Mouse (Mus musculus): ENCODE measurements at regions not wholly inside any gene's neighbourhood (a gene's known extent, or its start where the extent isn't known, plus 50 kb on each side); places are given as distances from the start of the nearest gene placed in this dataset.

DNA sequence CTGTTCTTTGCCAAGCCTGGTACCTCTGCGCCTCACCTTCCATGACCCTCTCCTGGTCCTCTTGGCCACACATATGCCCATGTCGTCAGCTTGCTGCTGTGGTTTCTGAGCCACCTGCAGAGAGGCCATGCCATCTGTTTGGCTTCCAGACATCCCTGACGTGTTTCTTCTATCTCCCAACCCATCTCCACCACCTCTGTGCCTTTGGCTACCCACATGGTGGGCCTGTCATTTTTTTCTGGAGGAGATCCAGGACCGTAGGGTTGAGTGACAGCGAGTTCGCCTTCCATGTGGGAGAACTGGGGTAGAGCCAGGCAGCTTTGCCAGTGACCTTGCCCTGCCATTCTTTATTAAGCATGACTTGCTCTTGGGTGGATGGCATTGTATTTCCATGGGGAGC lies 278.4 kb upstream of the Thsd7b start:
- H3K4me1 ChIP-seq (ENCODE audit: insufficient read depth, low read length) = no peaks in the 10 kb centered on the region
- no peaks in the 10 kb centered on the region for H3K36me3 ChIP-seq (ENCODE audit: insufficient read depth, low read length)
- no peak overlapping the region for H3K27ac ChIP-seq (ENCODE audit: low read length)
- H3K4me3 ChIP-seq (ENCODE audit: low read length) = no peak overlapping the region
- no peak for ATAC-seq (ENCODE audit: low FRiP score, low TSS enrichment)
- H3K27me3 ChIP-seq (ENCODE audit: insufficient read depth, low read length) = no peaks in the 10 kb centered on the region
- no peaks in the 10 kb centered on the region for H3K9me3 ChIP-seq (ENCODE audit: low read length)
- H3K4me2 ChIP-seq (replicated peaks; ENCODE audit: low read depth, low read length) = no peak overlapping the region
- WGBS = 76% methylated on average over 6 of the region's 6 CpGs
- H3K9ac ChIP-seq (replicated peaks; ENCODE audit: low read length) = no peak overlapping the region

- no peaks in the 10 kb centered on the region for H3K36me3 ChIP-seq (ENCODE audit: insufficient read depth, low read length)
- no peaks in the 10 kb centered on the region for H3K27me3 ChIP-seq (ENCODE audit: insufficient read depth, low read length)
- no peak overlapping the region for H3K4me3 ChIP-seq (ENCODE audit: low read length)
- no peak for ATAC-seq (ENCODE audit: low FRiP score, low TSS enrichment)
- WGBS = 81% methylated on average over 2 of the region's 2 CpGs
- H3K27ac ChIP-seq (ENCODE audit: low read length) = no peak overlapping the region
- no peak overlapping the region for H3K9ac ChIP-seq (replicated peaks; ENCODE audit: low read length)
- H3K4me1 ChIP-seq (ENCODE audit: insufficient read depth, low read length) = no peaks in the 10 kb centered on the region
- no peak overlapping the region for H3K4me2 ChIP-seq (replicated peaks; ENCODE audit: low read depth, low read length)
- no peaks in the 10 kb centered on the region for H3K9me3 ChIP-seq (ENCODE audit: low read length)
Measured at GRCm38 (mm10) chr1:128983411-128983810, 289.7 kb upstream of the Thsd7b start.

- Histone ChIP-seq H3K9me3 (ENCODE audit: low read length) (no peaks in the 10 kb centered on the region), H3K27ac (ENCODE audit: low read length) (no peak overlapping the region), H3K4me1 (ENCODE audit: insufficient read depth, low read length) (no peaks in the 10 kb centered on the region), H3K4me3 (ENCODE audit: low read length) (no peak overlapping the region), H3K4me2 (replicated peaks; ENCODE audit: low read depth, low read length) (no peak overlapping the region), H3K36me3 (ENCODE audit: insufficient read depth, low read length) (no peaks in the 10 kb centered on the region), H3K9ac (replicated peaks; ENCODE audit: low read length) (no peak overlapping the region), H3K27me3 (ENCODE audit: insufficient read depth, low read length) (no peaks in the 10 kb centered on the region)
- 88% methylated on average over 1 of the region's 1 CpGs for WGBS
- no peak for ATAC-seq (ENCODE audit: low FRiP score, low TSS enrichment)
Measured at GRCm38 (mm10) chr1:128975586-128975985, 297.5 kb upstream of the Thsd7b start.

DNA sequence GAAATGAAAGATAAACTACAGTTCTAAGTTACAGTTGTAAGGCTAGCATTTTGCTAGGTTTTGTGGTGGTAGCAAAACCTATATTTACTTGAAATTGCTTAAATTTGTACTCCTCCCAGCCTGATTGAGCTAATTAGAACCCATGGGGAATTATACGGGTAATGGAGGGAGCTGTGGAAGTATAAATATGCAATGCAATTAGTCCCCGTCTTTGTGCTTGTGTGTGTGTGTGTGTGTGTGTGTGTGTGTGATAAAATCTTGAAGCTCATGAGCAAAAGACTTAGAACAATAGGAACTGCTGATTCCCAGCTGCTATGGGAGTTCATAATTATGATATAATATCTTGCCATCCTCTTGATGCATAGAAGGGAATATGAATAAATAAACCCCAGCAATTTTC lies 321.7 kb upstream of the Thsd7b start:
- Histone ChIP-seq H3K4me2 (replicated peaks; ENCODE audit: low read depth, low read length) (no peak overlapping the region), H3K4me3 (ENCODE audit: low read length) (no peak overlapping the region), H3K9me3 (ENCODE audit: low read length) (no peaks in the 10 kb centered on the region), H3K36me3 (ENCODE audit: insufficient read depth, low read length) (no peaks in the 10 kb centered on the region), H3K27me3 (ENCODE audit: insufficient read depth, low read length) (no peaks in the 10 kb centered on the region), H3K4me1 (ENCODE audit: insufficient read depth, low read length) (no peaks in the 10 kb centered on the region), H3K9ac (replicated peaks; ENCODE audit: low read length) (no peak overlapping the region), H3K27ac (ENCODE audit: low read length) (no peak overlapping the region)
- WGBS = 78% methylated on average over 2 of the region's 2 CpGs
- ATAC-seq (ENCODE audit: low FRiP score, low TSS enrichment) = no peak

DNA sequence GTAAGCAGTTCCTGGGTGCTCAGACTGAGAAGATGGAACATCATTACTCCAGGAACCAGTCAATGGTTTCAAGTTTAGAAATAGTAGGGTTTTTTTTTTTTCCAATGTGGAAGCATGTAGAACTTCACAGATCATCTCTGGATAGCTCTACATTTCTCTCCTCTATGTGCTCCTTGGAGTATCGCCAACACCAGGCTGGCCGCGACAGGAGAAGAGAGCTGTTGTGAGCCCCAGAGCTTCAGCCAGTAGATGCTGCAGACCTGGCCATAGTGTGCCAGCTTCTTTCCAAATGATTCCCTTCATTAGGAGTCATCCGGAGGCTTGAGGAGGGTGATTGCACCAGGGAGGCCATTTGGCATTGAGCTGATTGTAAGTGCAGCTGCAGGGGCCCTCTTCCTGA lies 322.6 kb upstream of the Thsd7b start:
- no peak overlapping the region for H3K4me3 ChIP-seq (ENCODE audit: low read length)
- ATAC-seq (ENCODE audit: low FRiP score, low TSS enrichment) = no peak
- no peak overlapping the region for H3K27ac ChIP-seq (ENCODE audit: low read length)
- no peaks in the 10 kb centered on the region for H3K9me3 ChIP-seq (ENCODE audit: low read length)
- WGBS = 76% methylated on average over 4 of the region's 4 CpGs
- no peaks in the 10 kb centered on the region for H3K36me3 ChIP-seq (ENCODE audit: insufficient read depth, low read length)
- H3K4me2 ChIP-seq (replicated peaks; ENCODE audit: low read depth, low read length) = no peak overlapping the region
- H3K4me1 ChIP-seq (ENCODE audit: insufficient read depth, low read length) = no peaks in the 10 kb centered on the region
- H3K9ac ChIP-seq (replicated peaks; ENCODE audit: low read length) = no peak overlapping the region
- no peaks in the 10 kb centered on the region for H3K27me3 ChIP-seq (ENCODE audit: insufficient read depth, low read length)

- H3K9me3 ChIP-seq (ENCODE audit: low read length) = no peaks in the 10 kb centered on the region
- no peak overlapping the region for H3K4me2 ChIP-seq (replicated peaks; ENCODE audit: low read depth, low read length)
- WGBS = 61% methylated on average over 1 of the region's 1 CpGs
- H3K4me3 ChIP-seq (ENCODE audit: low read length) = no peak overlapping the region
- no peaks in the 10 kb centered on the region for H3K4me1 ChIP-seq (ENCODE audit: insufficient read depth, low read length)
- no peak overlapping the region for H3K9ac ChIP-seq (replicated peaks; ENCODE audit: low read length)
- H3K27me3 ChIP-seq (ENCODE audit: insufficient read depth, low read length) = no peaks in the 10 kb centered on the region
- no peaks in the 10 kb centered on the region for H3K36me3 ChIP-seq (ENCODE audit: insufficient read depth, low read length)
- ATAC-seq (ENCODE audit: low FRiP score, low TSS enrichment) = no peak
- H3K27ac ChIP-seq (ENCODE audit: low read length) = no peak overlapping the region
Measured at GRCm38 (mm10) chr1:128914811-128915210, 322.7 kb upstream of the Cxcr4 start.

DNA sequence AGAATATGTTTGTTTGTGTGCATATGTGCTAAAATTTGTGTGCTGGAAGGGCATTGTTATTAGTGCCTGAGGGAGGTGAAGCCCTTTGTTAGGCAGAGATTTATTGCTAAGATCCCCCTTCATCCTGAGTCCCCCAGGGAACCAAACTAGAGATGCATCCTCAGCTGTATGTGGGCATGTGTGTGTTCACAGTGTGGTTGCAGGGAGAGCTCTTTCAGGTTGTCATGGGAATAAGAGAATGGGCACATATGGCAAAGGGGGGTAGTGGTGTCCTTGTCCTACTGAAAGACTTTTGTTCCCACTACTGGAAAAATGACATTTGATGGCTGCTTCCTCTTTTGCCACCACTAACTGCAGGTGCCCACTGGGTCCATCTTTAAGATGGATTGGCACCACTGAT lies 320.4 kb upstream of the Cxcr4 start:
- no peaks in the 10 kb centered on the region for H3K36me3 ChIP-seq (ENCODE audit: insufficient read depth, low read length)
- no peak for ATAC-seq (ENCODE audit: low FRiP score, low TSS enrichment)
- H3K9me3 ChIP-seq (ENCODE audit: low read length) = no peaks in the 10 kb centered on the region
- no peak overlapping the region for H3K9ac ChIP-seq (replicated peaks; ENCODE audit: low read length)
- no peak overlapping the region for H3K27ac ChIP-seq (ENCODE audit: low read length)
- H3K27me3 ChIP-seq (ENCODE audit: insufficient read depth, low read length) = no peaks in the 10 kb centered on the region
- no peak overlapping the region for H3K4me2 ChIP-seq (replicated peaks; ENCODE audit: low read depth, low read length)
- H3K4me3 ChIP-seq (ENCODE audit: low read length) = no peak overlapping the region
- H3K4me1 ChIP-seq (ENCODE audit: insufficient read depth, low read length) = no peaks in the 10 kb centered on the region

- no peak overlapping the region for H3K4me3 ChIP-seq (ENCODE audit: low read length)
- no peak overlapping the region for H3K4me2 ChIP-seq (replicated peaks; ENCODE audit: low read depth, low read length)
- 82% methylated on average over 2 of the region's 2 CpGs for WGBS
- H3K4me1 ChIP-seq (ENCODE audit: insufficient read depth, low read length) = no peaks in the 10 kb centered on the region
- ATAC-seq (ENCODE audit: low FRiP score, low TSS enrichment) = no peak
- H3K27me3 ChIP-seq (ENCODE audit: insufficient read depth, low read length) = no peaks in the 10 kb centered on the region
- H3K27ac ChIP-seq (ENCODE audit: low read length) = no peak overlapping the region
- H3K9ac ChIP-seq (replicated peaks; ENCODE audit: low read length) = no peak overlapping the region
- no peaks in the 10 kb centered on the region for H3K36me3 ChIP-seq (ENCODE audit: insufficient read depth, low read length)
- H3K9me3 ChIP-seq (ENCODE audit: low read length) = no peaks in the 10 kb centered on the region
Measured at GRCm38 (mm10) chr1:128907566-128907965, 315.5 kb upstream of the Cxcr4 start.

DNA sequence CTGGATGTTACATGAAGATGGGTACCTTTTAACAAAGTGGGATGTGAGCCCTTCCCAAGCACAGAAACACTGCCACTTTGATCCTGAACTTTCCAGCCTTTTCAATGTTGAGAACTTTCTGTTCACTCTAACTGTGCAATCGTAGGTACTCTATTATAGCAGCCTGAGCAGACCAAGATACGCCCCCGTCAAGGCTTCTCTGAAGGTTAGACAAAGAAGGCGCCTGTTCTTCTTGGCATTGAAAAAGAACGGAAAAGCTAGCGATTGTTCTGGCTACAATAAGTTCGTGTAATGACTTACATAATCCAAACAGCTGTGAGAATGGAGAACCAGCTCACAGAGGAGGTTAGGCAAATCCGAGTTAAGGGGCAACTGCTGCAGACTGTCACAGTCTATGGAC lies 305.9 kb upstream of the Cxcr4 start:
- no peak overlapping the region for H3K9ac ChIP-seq (replicated peaks; ENCODE audit: low read length)
- 81% methylated on average over 8 of the region's 8 CpGs for WGBS
- ATAC-seq (ENCODE audit: low FRiP score, low TSS enrichment) = no peak
- H3K27ac ChIP-seq (ENCODE audit: low read length) = no peak overlapping the region
- no peak overlapping the region for H3K4me2 ChIP-seq (replicated peaks; ENCODE audit: low read depth, low read length)
- H3K27me3 ChIP-seq (ENCODE audit: insufficient read depth, low read length) = no peaks in the 10 kb centered on the region
- no peaks in the 10 kb centered on the region for H3K9me3 ChIP-seq (ENCODE audit: low read length)
- no peaks in the 10 kb centered on the region for H3K36me3 ChIP-seq (ENCODE audit: insufficient read depth, low read length)
- H3K4me3 ChIP-seq (ENCODE audit: low read length) = no peak overlapping the region
- H3K4me1 ChIP-seq (ENCODE audit: insufficient read depth, low read length) = no peaks in the 10 kb centered on the region

DNA sequence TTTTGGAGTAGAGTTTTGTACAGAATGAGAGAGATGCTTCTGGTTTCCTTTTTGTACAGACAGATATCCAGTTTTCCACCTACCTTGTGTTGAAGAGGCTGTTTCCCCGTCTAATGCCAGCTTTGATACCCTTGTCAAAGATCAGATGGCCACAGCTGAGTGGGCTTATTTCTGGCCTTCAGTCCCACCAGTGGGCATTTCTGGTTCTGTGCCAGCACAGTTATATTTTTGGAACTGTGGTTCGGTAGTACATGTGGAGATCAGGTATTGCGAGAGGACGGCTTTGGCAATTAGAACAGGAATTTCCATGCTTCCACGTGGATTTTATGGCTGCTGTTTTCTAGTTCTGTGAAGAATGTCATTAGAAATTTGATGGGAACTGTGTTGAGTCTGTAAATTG lies 302.5 kb upstream of the Cxcr4 start:
- Histone ChIP-seq H3K4me1 (ENCODE audit: insufficient read depth, low read length) (no peaks in the 10 kb centered on the region), H3K4me2 (replicated peaks; ENCODE audit: low read depth, low read length) (no peak overlapping the region), H3K36me3 (ENCODE audit: insufficient read depth, low read length) (no peaks in the 10 kb centered on the region), H3K4me3 (ENCODE audit: low read length) (no peak overlapping the region), H3K9ac (replicated peaks; ENCODE audit: low read length) (no peak overlapping the region), H3K27ac (ENCODE audit: low read length) (no peak overlapping the region), H3K9me3 (ENCODE audit: low read length) (no peaks in the 10 kb centered on the region), H3K27me3 (ENCODE audit: insufficient read depth, low read length) (no peaks in the 10 kb centered on the region)
- WGBS = 83% methylated on average over 5 of the region's 5 CpGs
- ATAC-seq (ENCODE audit: low FRiP score, low TSS enrichment) = no peak

DNA sequence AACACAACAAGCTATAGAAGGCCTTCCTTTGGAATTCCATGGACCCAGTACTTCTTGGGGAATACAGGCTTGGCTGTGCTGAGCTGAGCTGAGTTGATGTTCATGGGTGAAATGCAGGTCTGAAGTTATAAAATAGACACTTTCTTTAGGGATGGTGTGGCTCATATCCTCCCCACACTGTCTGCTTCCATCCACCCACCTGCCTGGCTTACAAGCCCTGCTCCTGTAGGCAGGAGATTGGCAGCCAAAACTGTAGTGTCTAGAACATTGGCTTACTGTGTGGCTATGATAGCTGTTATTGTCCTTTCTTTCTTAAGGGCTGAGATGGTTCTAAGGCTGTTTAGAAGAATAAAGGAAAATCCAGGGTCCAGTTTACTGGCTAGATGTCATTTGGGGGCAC lies 286.2 kb upstream of the Cxcr4 start:
- no peak overlapping the region for H3K4me3 ChIP-seq (ENCODE audit: low read length)
- no peak for ATAC-seq (ENCODE audit: low FRiP score, low TSS enrichment)

More for the DNA sequence above, 286.2 kb upstream of the Cxcr4 start:
- Histone ChIP-seq H3K9me3 (ENCODE audit: low read length) (no peaks in the 10 kb centered on the region), H3K27ac (ENCODE audit: low read length) (no peak overlapping the region), H3K4me1 (ENCODE audit: insufficient read depth, low read length) (no peaks in the 10 kb centered on the region), H3K36me3 (ENCODE audit: insufficient read depth, low read length) (no peaks in the 10 kb centered on the region), H3K4me2 (replicated peaks; ENCODE audit: low read depth, low read length) (no peak overlapping the region), H3K27me3 (ENCODE audit: insufficient read depth, low read length) (no peaks in the 10 kb centered on the region), H3K9ac (replicated peaks; ENCODE audit: low read length) (no peak overlapping the region)
